Mouse (Mus musculus) liver, embryonic 16.5 days (tissue): Measurements from ENCODE around the gene Fam198b. TPM values are rescaled to one million over a fixed set of nuclear protein-coding genes. Genes with fewer than 3 reads are reported as not detected.

Source experiments
- ATAC-seq: fragments of 200-750 bp; cut with Nextera tagmentation; 2 replicates; pipeline ENCODE4 v1.8.0; 2017; ENCODE audit warnings: low read depth, mild to moderate bottlenecking, moderate number of reproducible peaks, moderate library complexity
- H3K27ac ChIP-seq: fragments of 300-500 bp; sonication (generic); 2 replicates; pipeline ENCODE4 v1.5.1; 2014; ENCODE audit warnings: mild to moderate bottlenecking, low read length
- H3K27me3 ChIP-seq: fragments of 300-500 bp; sonication (generic); 2 replicates; pipeline ENCODE4 v1.6.1; 2014; ENCODE audit warnings: low read depth, low read length, mixed read lengths; ENCODE audit not compliant: control insufficient read depth, insufficient read depth
- H3K36me3 ChIP-seq: fragments of 300-500 bp; sonication (generic); 2 replicates; pipeline ENCODE4 v1.6.1; 2014; ENCODE audit warnings: mild to moderate bottlenecking; ENCODE audit not compliant: control insufficient read depth, insufficient read depth
- H3K4me1 ChIP-seq: fragments of 300-500 bp; sonication (generic); 2 replicates; pipeline ENCODE4 v1.6.1; 2014; ENCODE audit warnings: low read depth, low read length, mixed read lengths; ENCODE audit not compliant: control insufficient read depth
- H3K4me2 ChIP-seq: fragments of 300-500 bp; sonication (generic); 2 replicates; pipeline ENCODE4 v1.6.1; 2014; ENCODE audit warnings: low read depth, low read length, mixed read lengths
- H3K4me3 ChIP-seq: fragments of 300-500 bp; sonication (generic); 2 replicates; pipeline ENCODE4 v1.5.1; 2014; ENCODE audit warnings: low read depth, mild to moderate bottlenecking, low read length
- H3K9ac ChIP-seq: fragments of 300-500 bp; sonication (generic); 2 replicates; pipeline ENCODE4 v1.6.1; 2014; ENCODE audit warnings: low read depth, low read length
- H3K9me3 ChIP-seq: fragments of 300-500 bp; sonication (generic); replicated peaks from 2 replicates; pipeline ENCODE4 v1.6.1; 2016; ENCODE audit warnings: low read length; ENCODE audit not compliant: control insufficient read depth
- WGBS: fragments of 180-500 bp; shearing (Covaris S2); extraction: QIAGEN DNeasy Blood & Tissue Kit; methylation state at CpG from one replicate; pipeline ENCODE4 v1.1.7; 2014; ENCODE audit not compliant: insufficient replicate concordance; 5-methylcytosine and 5-hydroxymethylcytosine counted together
- polyA plus RNA-seq: library from polyadenylated mRNA; unstranded; fragments of >200 nt; fragmentation: Nextera tagmentation; extraction: Ambion mirVana; gene quantifications from 2 replicates; pipeline ENCODE4 v1.2.1, GENCODE M21; 2015

Fam198b gene
- polyA plus RNA-seq, 1 experiment from 2014 or later, result 0.83 TPM

DNA sequence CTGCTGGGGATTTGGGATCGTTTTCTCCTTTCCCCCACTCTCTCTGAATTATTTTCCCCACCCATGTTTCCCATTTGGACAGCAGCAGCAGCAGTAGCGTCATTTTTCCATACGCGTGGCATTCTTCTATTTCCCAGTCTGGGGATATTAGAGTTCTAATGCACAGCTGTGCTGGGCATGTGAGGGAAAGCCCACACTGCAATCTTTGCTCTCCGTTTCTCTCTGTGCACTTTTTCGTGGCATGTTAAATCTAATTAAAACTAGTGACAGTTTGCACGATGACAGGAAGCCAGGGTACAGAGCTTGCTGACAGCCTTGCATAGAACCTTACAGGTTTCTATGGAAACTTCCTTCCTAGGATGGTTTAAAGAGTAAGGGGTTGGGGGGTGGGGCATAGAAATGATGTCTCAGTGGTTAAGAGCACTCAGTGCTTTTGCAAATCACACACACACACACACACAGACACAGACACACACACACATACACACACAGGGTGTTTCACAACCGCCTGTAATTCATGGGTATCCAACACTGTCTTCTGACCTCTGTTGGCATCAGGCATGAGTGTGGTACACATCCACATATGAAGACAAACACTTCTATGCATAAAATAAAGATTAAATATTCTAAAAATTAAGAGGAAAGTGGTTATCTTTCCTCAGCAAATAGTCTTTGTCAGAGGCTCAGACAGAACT lies 3.0 kb downstream of the Fam198b start:
- no peak overlapping the region for H3K4me3 ChIP-seq
- 54% methylated on average over 8 of the region's 8 CpGs for WGBS
- H3K27me3 ChIP-seq, result no peaks in the 10 kb centered on the region
- H3K27ac ChIP-seq, result no peak overlapping the region
- no peak overlapping the region for H3K4me2 ChIP-seq
- no peaks in the 10 kb centered on the region for H3K36me3 ChIP-seq
- no peaks in the 10 kb centered on the region for H3K4me1 ChIP-seq
- no peak overlapping the region for H3K9ac ChIP-seq
- no peak for ATAC-seq
- no peaks in the 10 kb centered on the region for H3K9me3 ChIP-seq

DNA sequence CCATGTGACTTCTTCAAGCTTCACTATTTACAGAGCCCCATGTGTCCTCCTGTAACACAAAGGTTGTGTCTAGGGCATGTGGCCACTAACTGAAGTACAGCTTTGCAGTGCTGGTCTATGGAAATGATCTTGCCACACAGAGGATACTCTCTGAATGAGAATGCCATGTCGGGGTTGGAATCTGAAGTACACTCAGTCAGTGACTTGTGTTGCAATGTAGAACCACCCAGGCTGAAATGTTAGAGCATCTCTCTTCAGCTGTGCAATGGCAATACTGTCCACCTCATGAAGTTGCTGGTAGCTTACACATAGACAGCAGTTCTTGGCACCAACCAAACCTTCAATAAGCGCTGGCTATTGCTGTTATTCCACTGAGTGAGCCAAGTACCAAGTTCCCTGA lies 3.6 kb downstream of the Fam198b start:
- no peak for ATAC-seq
- no peaks in the 10 kb centered on the region for H3K4me1 ChIP-seq
- H3K9ac ChIP-seq, result no peak overlapping the region
- no peaks in the 10 kb centered on the region for H3K36me3 ChIP-seq
- H3K27me3 ChIP-seq, result no peaks in the 10 kb centered on the region
- H3K4me3 ChIP-seq, result no peak overlapping the region
- no peaks in the 10 kb centered on the region for H3K9me3 ChIP-seq
- 51% methylated on average over 2 of the region's 2 CpGs for WGBS
- no peak overlapping the region for H3K4me2 ChIP-seq
- H3K27ac ChIP-seq, result no peak overlapping the region

DNA sequence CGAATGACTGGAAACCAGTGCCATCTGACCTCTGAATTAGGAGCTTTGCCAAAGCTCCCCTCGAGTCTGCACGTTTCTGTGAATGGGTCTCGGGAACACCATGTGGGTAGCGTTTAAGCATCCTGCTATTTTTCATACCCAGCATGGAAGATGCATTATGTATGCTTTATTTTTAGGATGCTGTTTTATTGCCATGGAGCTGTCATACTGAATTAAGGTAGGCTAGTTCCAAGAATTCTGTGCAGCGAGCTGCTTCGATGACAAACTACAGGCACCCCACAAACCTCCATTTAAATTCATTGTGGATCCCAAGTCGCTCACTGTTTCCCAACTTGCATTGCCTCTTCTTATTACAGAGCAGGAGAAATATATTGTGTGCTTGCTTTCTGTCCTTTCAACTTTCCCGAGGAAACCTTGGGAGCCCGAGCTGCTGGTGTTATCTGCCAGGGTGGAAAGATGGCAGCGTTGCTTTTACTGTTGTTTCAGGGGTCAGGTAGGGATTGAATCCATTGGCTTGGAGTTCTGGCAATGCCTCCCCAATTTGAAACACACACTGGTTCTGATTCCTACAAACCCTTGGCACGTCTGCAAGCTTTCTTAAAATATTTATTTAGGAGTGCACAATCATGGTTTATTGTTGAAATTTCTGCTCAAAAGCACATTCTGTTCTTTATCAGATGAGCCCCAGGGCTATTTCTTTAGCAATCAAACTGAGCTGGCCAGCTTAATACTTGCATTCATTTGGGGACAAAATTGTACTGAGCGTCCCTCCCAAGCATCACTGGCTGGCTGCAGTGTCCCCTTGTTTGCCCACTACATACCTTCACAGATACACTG lies 13.4 kb downstream of the Fam198b start:
- Histone ChIP-seq H3K27ac (no peak overlapping the region), H3K9me3 (no peaks in the 10 kb centered on the region), H3K4me1 (no peaks in the 10 kb centered on the region), H3K4me2 (no peak overlapping the region), H3K4me3 (no peak overlapping the region), H3K27me3 (no peaks in the 10 kb centered on the region), H3K36me3 (no peaks in the 10 kb centered on the region), H3K9ac (no peak overlapping the region)
- no peak for ATAC-seq
- WGBS, result 66% methylated on average over 13 of the region's 13 CpGs

DNA sequence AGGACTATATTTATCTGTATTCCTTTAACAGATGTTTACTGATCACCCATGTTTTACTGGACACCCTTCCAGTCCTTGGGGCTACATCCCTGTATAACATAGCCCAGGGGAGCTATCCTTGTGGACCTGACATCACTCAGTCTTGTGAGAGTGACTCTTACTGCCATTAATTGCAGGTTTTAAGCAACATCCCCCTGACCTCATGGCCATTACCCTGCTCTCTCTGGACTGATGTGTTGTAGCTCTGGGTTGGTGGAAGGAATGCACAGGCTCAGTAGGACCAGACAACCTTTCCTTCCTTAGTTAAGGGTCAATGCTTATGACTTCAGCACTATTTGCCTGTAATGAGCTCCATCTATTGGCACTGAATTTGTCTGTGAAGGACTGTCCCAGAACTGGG lies 14.2 kb downstream of the Fam198b start:
- Histone ChIP-seq H3K4me3 (no peak overlapping the region), H3K27me3 (no peaks in the 10 kb centered on the region), H3K27ac (no peak overlapping the region), H3K36me3 (no peaks in the 10 kb centered on the region), H3K9me3 (no peaks in the 10 kb centered on the region), H3K4me1 (no peaks in the 10 kb centered on the region), H3K9ac (no peak overlapping the region), H3K4me2 (no peak overlapping the region)
- no peak for ATAC-seq

DNA sequence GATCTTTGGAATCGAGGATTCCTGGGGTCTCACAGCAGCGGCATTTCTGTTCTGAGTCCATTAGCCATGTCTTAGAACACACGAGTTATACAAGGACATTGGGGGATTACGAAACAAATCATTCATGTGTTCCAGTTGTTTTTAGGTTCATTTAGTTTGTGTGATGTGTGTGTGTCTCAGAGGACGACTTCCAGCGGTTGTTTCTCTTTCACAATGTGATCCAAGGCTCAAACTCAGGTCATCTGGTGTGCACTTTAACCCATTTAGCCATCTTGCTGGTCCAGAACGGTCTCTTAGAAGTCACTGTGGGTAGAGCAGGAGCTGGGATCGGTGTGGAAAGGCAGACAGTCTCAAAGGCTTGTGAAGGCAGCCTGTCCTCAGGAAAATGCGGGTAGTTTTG lies 15.6 kb downstream of the Fam198b start:
- Histone ChIP-seq H3K9me3 (no peaks in the 10 kb centered on the region), H3K4me2 (no peak overlapping the region), H3K27ac (no peak overlapping the region), H3K27me3 (no peaks in the 10 kb centered on the region), H3K9ac (no peak overlapping the region), H3K36me3 (no peaks in the 10 kb centered on the region), H3K4me1 (no peaks in the 10 kb centered on the region), H3K4me3 (no peak overlapping the region)
- 65% methylated on average over 9 of the region's 9 CpGs for WGBS
- ATAC-seq, result no peak

DNA sequence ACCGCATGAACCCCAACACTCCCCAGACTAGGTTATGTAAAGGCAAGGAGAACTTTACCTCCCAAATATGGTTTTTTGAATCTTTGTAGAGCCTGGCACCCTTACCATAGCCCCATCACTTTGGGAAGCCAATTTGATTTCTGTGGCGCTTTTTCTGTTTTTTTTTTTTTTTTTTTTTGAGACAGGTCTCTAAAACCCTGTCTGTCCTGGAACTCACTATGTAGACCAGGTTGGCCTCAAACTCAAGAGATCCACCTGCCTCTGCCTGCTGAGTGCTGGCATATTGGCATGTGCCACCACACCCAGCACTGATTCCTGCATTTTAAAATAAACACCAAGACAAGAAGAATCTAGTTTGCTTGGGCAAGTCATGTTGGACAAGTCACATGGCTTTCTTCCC lies 16.2 kb downstream of the Fam198b start:
- ATAC-seq, result no peak
- 76% methylated on average over 2 of the region's 2 CpGs for WGBS
- no peaks in the 10 kb centered on the region for H3K9me3 ChIP-seq

DNA sequence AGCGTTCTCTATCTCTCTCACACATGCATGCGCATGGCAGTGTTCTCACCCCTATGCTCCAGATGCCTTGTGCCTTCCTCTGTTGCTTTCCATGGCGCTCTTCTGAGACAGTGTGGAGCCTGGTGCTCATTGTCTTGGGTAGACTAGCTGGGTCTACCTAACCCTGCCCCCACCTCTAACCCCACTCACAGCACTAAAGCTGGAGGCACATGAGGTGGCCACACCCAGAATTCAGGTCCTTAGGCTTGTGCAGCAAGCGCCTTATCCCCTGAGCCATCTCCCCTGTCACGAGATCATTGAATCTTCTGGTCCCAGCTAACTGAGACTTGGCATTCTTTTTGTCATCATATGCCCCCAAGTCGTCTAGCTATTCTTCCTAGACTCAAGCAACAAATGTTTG lies 17.0 kb downstream of the Fam198b start:
- H3K4me3 ChIP-seq, result no peak overlapping the region
- no peak overlapping the region for H3K9ac ChIP-seq
- no peak for ATAC-seq
- H3K27ac ChIP-seq, result no peak overlapping the region
- no peaks in the 10 kb centered on the region for H3K9me3 ChIP-seq
- no peaks in the 10 kb centered on the region for H3K4me1 ChIP-seq
- no peak overlapping the region for H3K4me2 ChIP-seq
- WGBS, result 54% methylated on average over 6 of the region's 6 CpGs
- no peaks in the 10 kb centered on the region for H3K27me3 ChIP-seq
- no peaks in the 10 kb centered on the region for H3K36me3 ChIP-seq

More for the DNA sequence above, 16.2 kb downstream of the Fam198b start:
- Histone ChIP-seq H3K4me1 (no peaks in the 10 kb centered on the region), H3K4me2 (no peak overlapping the region), H3K27me3 (no peaks in the 10 kb centered on the region), H3K36me3 (no peaks in the 10 kb centered on the region), H3K9ac (no peak overlapping the region), H3K27ac (no peak overlapping the region), H3K4me3 (no peak overlapping the region)

DNA sequence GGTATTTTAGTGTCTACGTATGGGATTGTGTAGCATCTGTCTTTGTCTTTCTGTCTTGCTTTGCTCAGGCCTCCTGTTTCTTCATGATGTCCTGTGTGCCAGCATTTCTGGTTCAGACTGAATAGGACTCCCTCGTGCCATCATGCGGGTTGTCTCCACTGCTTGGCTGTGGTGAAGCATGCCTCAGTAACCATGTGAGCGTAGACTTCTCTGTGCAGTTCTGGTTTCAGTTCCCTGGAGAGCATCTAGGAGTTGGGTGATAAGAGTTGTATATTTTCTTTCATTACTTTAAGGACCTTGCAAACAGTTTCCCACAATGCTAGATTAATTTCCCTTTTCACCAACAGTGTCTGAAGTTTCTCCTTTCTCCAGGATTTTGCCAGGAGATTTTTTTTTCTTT lies 17.4 kb downstream of the Fam198b start:
- ATAC-seq, result no peak
- Histone ChIP-seq H3K9ac (no peak overlapping the region), H3K4me2 (no peak overlapping the region), H3K4me3 (no peak overlapping the region), H3K27ac (no peak overlapping the region), H3K9me3 (no peaks in the 10 kb centered on the region), H3K4me1 (no peaks in the 10 kb centered on the region), H3K27me3 (no peaks in the 10 kb centered on the region), H3K36me3 (no peaks in the 10 kb centered on the region)
- WGBS, result 65% methylated on average over 4 of the region's 4 CpGs

DNA sequence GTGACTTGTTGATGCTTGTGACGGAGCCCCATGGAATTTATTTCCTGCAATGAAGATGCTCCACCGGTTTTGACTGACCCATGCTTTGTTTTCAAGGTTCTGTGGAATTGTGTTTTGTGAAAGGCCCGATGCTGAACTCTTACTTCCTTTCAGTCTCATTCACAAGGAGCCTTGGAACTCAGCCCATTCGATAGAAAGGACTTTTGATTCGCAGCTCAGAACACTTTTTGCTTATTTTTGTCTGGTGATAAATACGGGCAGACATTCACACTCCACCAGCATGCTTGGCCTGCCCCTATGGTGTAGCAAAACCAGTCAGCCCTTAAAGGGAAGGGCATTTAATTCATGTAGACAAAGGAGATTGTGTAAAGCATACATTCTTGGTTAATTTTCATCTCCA lies 19.5 kb downstream of the Fam198b start:
- Histone ChIP-seq H3K27me3 (no peaks in the 10 kb centered on the region), H3K4me3 (no peak overlapping the region), H3K4me2 (no peak overlapping the region), H3K9me3 (no peaks in the 10 kb centered on the region), H3K9ac (no peak overlapping the region), H3K36me3 (no peaks in the 10 kb centered on the region), H3K27ac (no peak overlapping the region), H3K4me1 (no peaks in the 10 kb centered on the region; the same call in 1 of the 2 replicates)
- 55% methylated on average over 6 of the region's 6 CpGs for WGBS
- no peak for ATAC-seq
